Mouse (Mus musculus) MEL (cell line): Measurements from ENCODE around the gene Trappc12.

ENCODE experiments used
- CHD1 ChIP-seq: IDR thresholded peaks from 2 replicates; pipeline ENCODE4 v1.6.1; 2012; ENCODE audit warnings: low read depth, mild to moderate bottlenecking, inconsistent platforms, low read length, improper control_type of control experiment
- CHD2 ChIP-seq: IDR thresholded peaks from 2 replicates; pipeline ENCODE4 v1.6.1; 2011; ENCODE audit warnings: low read length, improper control_type of control experiment
- CTCF ChIP-seq, 3 experiments: IDR thresholded peaks in 2 of 3; conservative IDR thresholded peaks in 1 of 3; 2 replicates each; pipeline ENCODE4 v1.5.1; 2011 to 2012; ENCODE audit warnings: low read length in 3 of 3, low read depth in 2 of 3, mild to moderate bottlenecking in 2 of 3, improper control_type of control experiment in 1 of 3, inconsistent platforms in 1 of 3, mixed read lengths in 1 of 3, moderate library complexity in 1 of 3; ENCODE audit not compliant: control insufficient read depth in 1 of 3, insufficient read depth in 1 of 3, poor library complexity in 1 of 3, severe bottlenecking in 1 of 3
- ELF1 ChIP-seq: IDR thresholded peaks from 2 replicates; pipeline ENCODE4 v1.6.1; 2014; ENCODE audit warnings: low read depth, mild to moderate bottlenecking, inconsistent platforms, low read length, improper control_type of control experiment, moderate library complexity
- EP300 ChIP-seq, 2 experiments: IDR thresholded peaks; 2 replicates each; pipeline ENCODE4 v1.6.1; 2011; ENCODE audit warnings: improper control_type of control experiment in 2 of 2, low read length in 2 of 2, low read depth in 1 of 2, mild to moderate bottlenecking in 1 of 2
- GATA1 ChIP-seq: IDR thresholded peaks from 2 replicates; pipeline ENCODE4 v1.6.1; 2011; ENCODE audit warnings: low read depth, low read length, improper control_type of control experiment
- MAX ChIP-seq: IDR thresholded peaks from 2 replicates; pipeline ENCODE4 v1.6.1; 2011; ENCODE audit warnings: low read length, improper control_type of control experiment
- MEF2A ChIP-seq: IDR thresholded peaks from 2 replicates; pipeline ENCODE4 v1.6.1; 2014; ENCODE audit warnings: low read depth, mild to moderate bottlenecking, inconsistent platforms, low read length, improper control_type of control experiment; ENCODE audit not compliant: poor library complexity, insufficient replicate concordance, severe bottlenecking; ENCODE audit errors: extremely low read depth
- POLR2A ChIP-seq, 2 experiments: IDR thresholded peaks; 2 replicates each; pipeline ENCODE4 v1.6.1; 2011 to 2012; ENCODE audit warnings: low read length in 2 of 2, mild to moderate bottlenecking in 2 of 2, control low read depth in 1 of 2, improper control_type of control experiment in 1 of 2, low read depth in 1 of 2, moderate library complexity in 1 of 2; ENCODE audit not compliant: control insufficient read depth in 1 of 2, insufficient read depth in 1 of 2, poor library complexity in 1 of 2
- POLR2AphosphoS2 ChIP-seq: IDR thresholded peaks from 2 replicates; pipeline ENCODE4 v1.6.1; 2011; ENCODE audit warnings: low read length, improper control_type of control experiment
- TAL1 ChIP-seq: IDR thresholded peaks from 2 replicates; pipeline ENCODE4 v1.6.1; 2012; ENCODE audit warnings: mild to moderate bottlenecking, inconsistent platforms, low read length, moderate library complexity, mixed read lengths
- UBTF ChIP-seq: IDR thresholded peaks from 2 replicates; pipeline ENCODE4 v1.6.1; 2012; ENCODE audit warnings: low read depth, mild to moderate bottlenecking, inconsistent platforms, low read length, improper control_type of control experiment, moderate library complexity, borderline replicate concordance; ENCODE audit not compliant: insufficient read depth

DNA sequence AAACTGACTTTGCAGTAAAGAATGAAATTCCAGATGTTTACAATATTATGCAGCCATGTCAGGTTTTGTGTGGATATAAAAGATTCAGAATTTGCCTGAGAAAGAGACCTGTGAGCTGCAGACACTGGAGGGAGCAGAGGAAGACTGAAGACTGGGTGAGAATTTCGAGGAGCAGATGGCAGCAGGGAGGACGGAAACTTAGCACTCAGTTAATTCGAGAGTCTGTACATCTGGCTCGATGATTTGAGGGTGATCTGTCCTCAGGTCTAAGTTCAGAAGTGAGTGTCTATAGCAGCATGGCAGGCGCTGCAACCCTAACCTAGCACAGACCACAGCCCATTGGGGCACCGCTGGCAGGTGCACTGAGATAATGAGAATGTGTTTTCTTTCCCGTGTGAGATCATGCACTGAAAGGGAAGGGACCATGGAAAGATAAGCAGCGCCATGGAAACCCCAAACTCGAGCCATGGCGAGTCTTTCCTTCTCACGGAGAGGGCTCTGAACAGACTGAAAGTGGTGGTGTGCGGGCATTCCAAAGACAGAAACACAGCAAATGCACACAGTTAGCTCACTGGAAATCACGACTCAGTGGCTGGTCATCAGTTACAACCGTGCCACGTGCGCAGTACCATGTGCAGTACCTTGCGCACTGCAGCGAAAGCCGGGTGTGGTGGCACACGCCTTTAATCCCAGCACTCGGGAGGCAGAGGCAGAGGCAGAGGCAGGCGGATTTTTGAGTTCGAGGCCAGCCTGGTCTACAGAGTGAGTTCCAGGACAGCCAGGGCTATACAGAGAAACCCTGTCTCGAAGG is 35.2 kb downstream of the Trappc12 start:
- TF ChIP-seq POLR2A (IDR thresholded peaks at IDR 0.05; ENCODE audit: control insufficient read depth in 1 of 2, insufficient read depth in 1 of 2, low read depth in 1 of 2, low read length in 2 of 2, poor library complexity in 1 of 2) (no peak), EP300 (IDR thresholded peaks at IDR 0.05; ENCODE audit: low read depth in 1 of 2, low read length in 2 of 2) (no peak), CTCF (IDR thresholded peaks at IDR 0.05 in 2 of 3, conservative IDR thresholded peaks at IDR 0.05 in 1 of 3; ENCODE audit: control insufficient read depth in 1 of 3, insufficient read depth in 1 of 3, low read depth in 2 of 3, low read length in 3 of 3, poor library complexity in 1 of 3, severe bottlenecking in 1 of 3) (no peak), POLR2AphosphoS2 (no peak), GATA1 (no peak), CHD1 (no peak), MEF2A (no peak), CHD2 (no peak), UBTF (no peak), MAX (no peak), ELF1 (no peak), TAL1 (no peak)
